Mouse (Mus musculus): ENCODE measurements around the gene Utrn. TPM values are rescaled to one million over a fixed set of nuclear protein-coding genes. Genes with fewer than 3 reads are reported as not detected.

Gene Utrn
- polyA plus RNA-seq, 1 experiment from 2014 or later = 68.5 TPM

DNA sequence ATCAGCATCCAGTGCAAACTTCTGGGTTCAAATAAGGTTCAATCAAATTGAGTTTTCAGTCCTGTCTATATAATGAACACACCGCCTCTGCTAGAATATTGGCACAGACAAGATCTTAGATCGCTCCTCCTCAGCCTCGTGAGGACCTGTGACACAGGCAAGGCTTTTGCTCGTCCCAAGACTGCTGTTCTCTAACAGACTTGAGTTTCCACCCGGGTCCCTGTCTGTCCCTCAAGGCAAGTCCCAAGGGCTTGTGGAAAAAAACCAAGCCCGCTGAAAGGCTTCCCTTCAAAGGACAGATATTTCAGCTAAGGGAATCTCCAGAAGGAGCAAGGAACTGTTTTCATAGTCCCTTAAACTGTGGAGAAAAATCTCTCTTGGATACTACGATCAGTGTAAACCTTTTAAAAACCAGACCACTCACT lies 16.0 kb downstream of the Utrn start:
- WGBS (ENCODE audit: insufficient replicate concordance) = 64% methylated on average over 7 of the region's 7 CpGs
- Histone ChIP-seq H3K9me3 (replicated peaks; ENCODE audit: control insufficient read depth, low read length) (no peaks in the 10 kb centered on the region), H3K27me3 (ENCODE audit: control insufficient read depth, insufficient read depth, low read length) (no peaks in the 10 kb centered on the region), H3K4me3 (ENCODE audit: low read depth, low read length) (no peak overlapping the region), H3K9ac (ENCODE audit: low read depth, low read length) (no peak overlapping the region), H3K36me3 (ENCODE audit: control insufficient read depth, insufficient read depth, low read length) (no peaks in the 10 kb centered on the region), H3K27ac (ENCODE audit: low read depth, low read length) (no peak overlapping the region), H3K4me1 (ENCODE audit: control insufficient read depth, insufficient read depth, low read length) (peaks cover 28% of the 10 kb centered on the region), H3K4me2 (no peak overlapping the region)
- no peak for ATAC-seq (replicated peaks; ENCODE audit: insufficient number of reproducible peaks, low FRiP score, low TSS enrichment)

DNA sequence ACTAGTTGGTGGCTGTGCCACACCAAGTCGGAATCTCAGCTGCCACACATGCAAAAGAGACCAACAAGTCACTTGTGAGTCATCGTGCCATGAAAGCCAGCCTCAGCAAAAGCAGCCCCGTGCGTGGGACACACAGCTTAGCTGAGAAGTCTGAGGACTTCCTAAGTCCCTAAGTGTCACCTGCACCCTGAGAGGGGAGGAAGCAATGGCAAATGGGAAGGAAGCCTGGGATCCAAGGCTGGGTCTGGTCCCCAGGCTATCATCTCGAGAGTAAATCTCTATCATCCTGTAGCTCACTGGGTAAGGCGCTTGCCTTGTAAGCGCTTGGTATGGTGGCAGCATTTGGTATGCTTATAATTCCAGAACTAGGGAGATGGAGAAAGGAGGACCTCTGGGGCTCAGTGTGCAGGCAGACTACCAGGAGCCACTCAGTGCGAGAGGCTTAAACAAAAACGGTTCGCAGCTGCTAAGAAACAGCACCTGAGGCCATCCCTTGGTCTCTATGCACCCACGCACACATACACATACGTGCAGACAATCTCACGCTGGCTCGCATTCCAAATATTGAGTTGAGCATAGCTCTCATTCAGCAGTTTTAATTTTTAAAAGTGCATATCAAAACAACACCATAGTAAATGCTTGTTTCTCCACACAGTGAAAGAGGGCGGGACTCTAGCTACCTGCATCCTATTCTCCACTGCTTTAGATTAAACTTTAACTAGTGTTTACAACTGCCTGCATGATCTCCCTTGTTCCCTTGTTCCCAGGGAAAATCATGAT lies 16.6 kb downstream of the Utrn start:
- Histone ChIP-seq H3K4me1 (ENCODE audit: control insufficient read depth, insufficient read depth, low read length) (peaks cover 28% of the 10 kb centered on the region), H3K36me3 (ENCODE audit: control insufficient read depth, insufficient read depth, low read length) (no peaks in the 10 kb centered on the region), H3K4me2 (no peak overlapping the region), H3K9ac (ENCODE audit: low read depth, low read length) (no peak overlapping the region), H3K27me3 (ENCODE audit: control insufficient read depth, insufficient read depth, low read length) (no peaks in the 10 kb centered on the region), H3K27ac (ENCODE audit: low read depth, low read length) (no peak overlapping the region), H3K9me3 (replicated peaks; ENCODE audit: control insufficient read depth, low read length) (0 out of 2 replicates have a peak, but pooled peaks cover 2% of the 10 kb centered on the region), H3K4me3 (ENCODE audit: low read depth, low read length) (no peak overlapping the region)
- ATAC-seq (replicated peaks; ENCODE audit: insufficient number of reproducible peaks, low FRiP score, low TSS enrichment) = no peak
- 89% methylated on average over 15 of the region's 15 CpGs for WGBS (ENCODE audit: insufficient replicate concordance)

DNA sequence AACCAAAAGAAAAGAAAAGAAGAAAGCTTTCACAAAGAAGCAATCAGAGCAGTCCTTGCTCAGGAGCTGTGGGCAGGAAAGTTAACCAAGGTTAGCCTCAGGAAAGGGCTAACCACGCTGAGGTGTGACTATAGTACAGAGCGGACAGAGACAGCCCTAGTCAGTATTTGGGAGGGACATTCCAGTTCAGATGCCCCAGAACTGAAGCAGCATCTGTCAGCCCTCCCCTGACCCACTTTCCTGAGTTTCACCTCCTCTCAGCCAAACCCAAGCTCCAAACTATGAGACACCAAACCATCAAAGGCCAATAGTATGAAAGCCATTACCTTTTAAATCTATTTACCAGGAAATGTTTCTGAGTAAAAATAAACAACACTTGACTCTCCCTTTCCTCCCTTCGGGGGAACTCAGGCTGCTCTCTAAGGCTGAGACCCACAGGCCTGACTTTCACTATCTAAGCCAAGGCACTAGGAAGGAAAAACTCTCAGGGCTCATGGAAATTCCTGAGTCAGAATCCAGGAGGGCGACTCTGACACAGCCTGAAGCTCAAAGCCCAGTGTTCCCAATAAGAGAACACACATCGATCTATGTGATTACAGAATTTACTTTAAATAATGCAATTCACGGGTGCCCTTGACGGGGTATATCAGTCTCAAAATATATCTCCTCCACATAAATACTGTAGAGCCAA lies 18.2 kb downstream of the Utrn start:
- 67% methylated on average over 7 of the region's 7 CpGs for WGBS (ENCODE audit: insufficient replicate concordance)
- H3K27ac ChIP-seq (ENCODE audit: low read depth, low read length) = no peak overlapping the region
- no peak overlapping the region for H3K4me2 ChIP-seq

GRCm38 (mm10) chr10:12848322-12849108 lies 20.6 kb downstream of the Utrn start:
- no peak overlapping the region for H3K27ac ChIP-seq (ENCODE audit: low read depth, low read length)
- H3K4me2 ChIP-seq = no peak overlapping the region
- H3K9ac ChIP-seq (ENCODE audit: low read depth, low read length) = no peak overlapping the region
- peaks cover 15% of the 10 kb centered on the region for H3K4me1 ChIP-seq (ENCODE audit: control insufficient read depth, insufficient read depth, low read length)
- no peaks in the 10 kb centered on the region; the same call in 1 of the 2 replicates for H3K36me3 ChIP-seq (ENCODE audit: control insufficient read depth, insufficient read depth, low read length)
- H3K9me3 ChIP-seq (replicated peaks; ENCODE audit: control insufficient read depth, low read length) = 0 out of 2 replicates have a peak, but pooled peaks cover 2% of the 10 kb centered on the region
- ATAC-seq (replicated peaks; ENCODE audit: insufficient number of reproducible peaks, low FRiP score, low TSS enrichment) = no peak
- H3K4me3 ChIP-seq (ENCODE audit: low read depth, low read length) = no peak overlapping the region
- H3K27me3 ChIP-seq (ENCODE audit: control insufficient read depth, insufficient read depth, low read length) = no peaks in the 10 kb centered on the region
- WGBS (ENCODE audit: insufficient replicate concordance) = 75% methylated on average over 10 of the region's 10 CpGs

More for the DNA sequence above, 18.2 kb downstream of the Utrn start:
- no peak overlapping the region for H3K9ac ChIP-seq (ENCODE audit: low read depth, low read length)
- H3K4me3 ChIP-seq (ENCODE audit: low read depth, low read length) = no peak overlapping the region
- H3K4me1 ChIP-seq (ENCODE audit: control insufficient read depth, insufficient read depth, low read length) = peaks cover 29% of the 10 kb centered on the region
- H3K36me3 ChIP-seq (ENCODE audit: control insufficient read depth, insufficient read depth, low read length) = no peaks in the 10 kb centered on the region; the same call in 1 of the 2 replicates
- H3K27me3 ChIP-seq (ENCODE audit: control insufficient read depth, insufficient read depth, low read length) = no peaks in the 10 kb centered on the region
- H3K9me3 ChIP-seq (replicated peaks; ENCODE audit: control insufficient read depth, low read length) = 0 out of 2 replicates have a peak, but pooled peaks cover 2% of the 10 kb centered on the region
- no peak for ATAC-seq (replicated peaks; ENCODE audit: insufficient number of reproducible peaks, low FRiP score, low TSS enrichment)

DNA sequence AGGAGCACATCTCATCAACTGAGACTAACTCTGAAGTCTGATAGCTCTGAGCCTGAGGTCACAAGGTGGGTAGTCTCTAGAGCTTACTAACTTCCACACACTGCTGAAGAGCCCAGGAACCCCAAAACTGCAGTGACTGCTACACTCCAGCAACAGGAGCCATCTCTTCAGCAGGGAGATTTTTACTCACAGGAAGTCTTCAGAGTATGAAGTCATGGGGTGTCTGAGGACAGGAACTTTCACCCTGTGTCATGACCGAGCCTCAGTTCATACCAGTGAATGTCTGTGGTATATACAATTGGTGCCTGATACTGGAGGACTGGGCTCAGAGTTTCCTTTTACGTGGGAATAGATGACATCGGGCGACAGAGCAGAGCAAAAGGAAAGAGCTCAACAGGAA lies 26.6 kb downstream of the Utrn start:
- no peaks in the 10 kb centered on the region for H3K27me3 ChIP-seq (ENCODE audit: control insufficient read depth, insufficient read depth, low read length)
- H3K4me3 ChIP-seq (ENCODE audit: low read depth, low read length) = no peak overlapping the region
- H3K36me3 ChIP-seq (ENCODE audit: control insufficient read depth, insufficient read depth, low read length) = no peaks in the 10 kb centered on the region; the same call in 1 of the 2 replicates
- 61% methylated on average over 4 of the region's 4 CpGs for WGBS (ENCODE audit: insufficient replicate concordance)
- no peak overlapping the region for H3K4me2 ChIP-seq
- no peak for ATAC-seq (replicated peaks; ENCODE audit: insufficient number of reproducible peaks, low FRiP score, low TSS enrichment)
- peaks cover 14% of the 10 kb centered on the region; the same call in 1 of the 2 replicates for H3K4me1 ChIP-seq (ENCODE audit: control insufficient read depth, insufficient read depth, low read length)
- H3K27ac ChIP-seq (ENCODE audit: low read depth, low read length) = no peak overlapping the region
- no peak overlapping the region for H3K9ac ChIP-seq (ENCODE audit: low read depth, low read length)
- no peaks in the 10 kb centered on the region for H3K9me3 ChIP-seq (replicated peaks; ENCODE audit: control insufficient read depth, low read length)

GRCm38 (mm10) chr10:12841497-12841896 lies 27.7 kb downstream of the Utrn start:
- no peak for ATAC-seq (replicated peaks; ENCODE audit: insufficient number of reproducible peaks, low FRiP score, low TSS enrichment)

DNA sequence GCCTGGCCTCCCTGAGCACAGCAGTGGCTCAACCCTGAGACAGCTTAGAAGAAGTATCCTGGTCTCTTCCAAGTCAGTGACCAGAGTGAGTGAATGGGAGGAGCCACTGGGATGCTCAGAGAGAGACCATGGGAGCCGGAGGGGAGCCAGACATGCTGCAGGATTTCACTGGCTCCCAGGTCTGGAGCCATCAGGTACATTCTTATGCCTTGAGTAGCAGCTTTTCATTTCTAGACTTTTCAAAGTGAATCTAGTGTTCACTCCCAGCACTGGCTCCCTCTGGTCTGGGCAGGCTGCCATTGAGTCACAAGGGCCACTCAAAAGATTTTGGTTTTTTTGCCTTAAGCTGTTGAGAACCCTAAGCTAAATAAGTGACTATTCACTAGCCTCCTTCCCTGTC lies 31.5 kb downstream of the Utrn start:
- Histone ChIP-seq H3K4me3 (ENCODE audit: low read depth, low read length) (no peak overlapping the region), H3K9ac (ENCODE audit: low read depth, low read length) (no peak overlapping the region), H3K9me3 (replicated peaks; ENCODE audit: control insufficient read depth, low read length) (no peaks in the 10 kb centered on the region), H3K27me3 (ENCODE audit: control insufficient read depth, insufficient read depth, low read length) (no peaks in the 10 kb centered on the region), H3K27ac (ENCODE audit: low read depth, low read length) (no peak overlapping the region), H3K36me3 (ENCODE audit: control insufficient read depth, insufficient read depth, low read length) (no peaks in the 10 kb centered on the region), H3K4me1 (ENCODE audit: control insufficient read depth, insufficient read depth, low read length) (peaks cover 11% of the 10 kb centered on the region; the same call in 1 of the 2 replicates), H3K4me2 (no peak overlapping the region)
- WGBS (ENCODE audit: insufficient replicate concordance) = 71% methylated on average over 1 of the region's 1 CpGs
- no peak for ATAC-seq (replicated peaks; ENCODE audit: insufficient number of reproducible peaks, low FRiP score, low TSS enrichment)

More at GRCm38 (mm10) chr10:12841497-12841896, 27.7 kb downstream of the Utrn start:
- Histone ChIP-seq H3K27ac (ENCODE audit: low read depth, low read length) (no peak overlapping the region), H3K36me3 (ENCODE audit: control insufficient read depth, insufficient read depth, low read length) (no peaks in the 10 kb centered on the region), H3K9me3 (replicated peaks; ENCODE audit: control insufficient read depth, low read length) (no peaks in the 10 kb centered on the region), H3K27me3 (ENCODE audit: control insufficient read depth, insufficient read depth, low read length) (no peaks in the 10 kb centered on the region), H3K4me2 (no peak overlapping the region), H3K4me1 (ENCODE audit: control insufficient read depth, insufficient read depth, low read length) (peaks cover 15% of the 10 kb centered on the region; the same call in 1 of the 2 replicates), H3K4me3 (ENCODE audit: low read depth, low read length) (no peak overlapping the region), H3K9ac (ENCODE audit: low read depth, low read length) (no peak overlapping the region)
- 60% methylated on average over 5 of the region's 5 CpGs for WGBS (ENCODE audit: insufficient replicate concordance)

- Histone ChIP-seq H3K4me3 (ENCODE audit: low read depth, low read length) (no peak overlapping the region), H3K9ac (ENCODE audit: low read depth, low read length) (no peak overlapping the region), H3K4me1 (ENCODE audit: control insufficient read depth, insufficient read depth, low read length) (0 out of 2 replicates have a peak, but pooled peaks cover 6% of the 10 kb centered on the region), H3K27ac (ENCODE audit: low read depth, low read length) (no peak overlapping the region), H3K36me3 (ENCODE audit: control insufficient read depth, insufficient read depth, low read length) (no peaks in the 10 kb centered on the region), H3K4me2 (no peak overlapping the region), H3K27me3 (ENCODE audit: control insufficient read depth, insufficient read depth, low read length) (no peaks in the 10 kb centered on the region), H3K9me3 (replicated peaks; ENCODE audit: control insufficient read depth, low read length) (no peaks in the 10 kb centered on the region)
- 69% methylated on average over 14 of the region's 14 CpGs for WGBS (ENCODE audit: insufficient replicate concordance)
- no peak for ATAC-seq (replicated peaks; ENCODE audit: insufficient number of reproducible peaks, low FRiP score, low TSS enrichment)
These were observed 32.9 kb downstream of the Utrn start for GRCm38 (mm10) chr10:12836048-12836816.
